Mouse (Mus musculus): ENCODE data around the gene Vwa8.

GRCm38 (mm10) chr14:79143696-79144095 lies 294.8 kb downstream of the Vwa8 start:
- no peak for TF ChIP-seq USF1 (IDR thresholded peaks at IDR 0.05; ENCODE audit: low read depth)
- TF ChIP-seq CTCF (IDR thresholded peaks at IDR 0.05; ENCODE audit: control insufficient read depth, insufficient read depth, insufficient read length) = no peak
